Mouse (Mus musculus): ENCODE results near the gene Ube2t.

GRCm38 (mm10) chr1:134955637-134956176 is 6.7 kb upstream of the Ube2t start, which contains the start of gene Ppp1r12b:
- TF ChIP-seq EP300 (optimal IDR thresholded peaks at IDR 0.05), result no peak
- TF ChIP-seq CTCF (IDR thresholded peaks at IDR 0.05; ENCODE audit: low read depth), result peak; percentile 56

Data from stomach, postnatal 0 days (tissue).